Mouse (Mus musculus): ENCODE results near the gene Flywch1. TPM values are rescaled to one million over a fixed set of nuclear protein-coding genes. Genes with fewer than 3 reads are reported as not detected.

Flywch1 gene
- 32.0 and 33.6 TPM in 2 replicates for polyA plus RNA-seq (2012; rRNA removed)

DNA sequence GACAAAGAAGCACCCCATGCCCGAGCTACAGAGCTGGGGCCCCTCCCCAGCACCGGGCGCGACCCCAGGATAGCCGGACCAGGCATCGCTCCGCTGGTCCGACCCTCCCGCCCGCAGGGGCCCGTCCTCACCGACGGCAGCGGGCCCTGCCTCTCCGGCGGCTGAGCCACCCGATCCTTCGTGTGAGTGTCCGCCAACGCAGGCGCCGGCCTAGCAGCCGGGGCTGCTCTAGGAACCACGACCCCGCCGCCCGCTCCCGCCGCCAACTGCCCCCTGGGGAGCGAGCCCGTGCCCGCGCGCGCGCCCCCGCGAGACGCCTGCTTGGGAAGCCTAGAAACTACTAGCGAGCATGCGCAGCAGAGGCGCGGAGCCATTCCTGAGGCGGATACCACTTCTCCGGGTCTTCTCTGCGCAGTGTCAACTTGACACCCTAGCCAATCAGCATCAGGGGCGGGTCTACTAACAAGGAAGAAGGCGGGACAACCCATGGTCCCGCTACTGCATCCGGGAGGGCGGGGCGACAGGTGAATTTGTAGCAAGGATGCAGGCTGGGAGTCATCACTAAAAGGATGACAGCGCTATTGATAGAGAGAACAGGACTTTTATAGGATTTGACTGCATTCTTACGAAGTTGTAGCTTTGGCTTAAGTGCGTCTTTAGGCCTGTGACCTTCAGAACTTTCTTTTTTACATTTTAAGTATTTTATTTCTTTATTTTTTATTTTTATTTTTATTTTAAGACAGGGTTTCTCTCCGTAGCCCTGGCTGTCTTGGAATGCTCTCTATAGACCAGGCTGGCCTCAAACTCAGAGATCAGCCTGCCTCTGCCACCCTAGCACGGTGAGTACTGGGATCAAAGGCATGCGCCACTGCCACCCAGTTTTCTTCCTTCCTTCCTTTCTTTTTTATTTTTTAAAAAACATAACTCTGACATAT is at the start of gene Flywch1:
Flywch1 (minus strand) TSS at position 319 of the 935 bp plus-strand sequence.
- H3K4me1 ChIP-seq (replicated peaks; ENCODE audit: control insufficient read depth, insufficient read depth, low read length), result peaks cover 3% of the 10 kb centered on the region; the same call in 1 of the 2 replicates
- TF ChIP-seq CTCF (IDR thresholded peaks at IDR 0.05; ENCODE audit: borderline replicate concordance, control insufficient read depth, extremely low read depth, insufficient read depth, low read length, poor library complexity), result no peak
- TF ChIP-seq POLR2A (IDR thresholded peaks at IDR 0.05; ENCODE audit: control insufficient read depth, extremely low read depth, insufficient read depth, low read length, poor library complexity), result peak; percentile 70
- no peak within 1 kb of the TSS for H3K27ac ChIP-seq (ENCODE audit: control insufficient read depth, insufficient read depth, low read length)
- no peaks in the 10 kb centered on the region for H3K36me3 ChIP-seq (ENCODE audit: control insufficient read depth, insufficient read depth, low read length)
- no peaks in the 10 kb centered on the region for H3K27me3 ChIP-seq (ENCODE audit: control insufficient read depth, insufficient read depth, low read length)
- 4% methylated on average over 58 of the region's 58 CpGs for WGBS
- peak within 1 kb of the TSS; percentile 84 for H3K4me3 ChIP-seq (ENCODE audit: control insufficient read depth, insufficient read depth, low read length)
- DNase-seq, result peak; percentile 99

- H3K4me1 ChIP-seq (replicated peaks; ENCODE audit: control insufficient read depth, insufficient read depth, low read length), result no peaks in the 10 kb centered on the region
- 98% methylated on average over 5 of the region's 5 CpGs for WGBS
- no peaks in the 10 kb centered on the region for H3K27me3 ChIP-seq (ENCODE audit: control insufficient read depth, insufficient read depth, low read length)
- H3K27ac ChIP-seq (ENCODE audit: control insufficient read depth, insufficient read depth, low read length), result no peak overlapping the region
- no peak overlapping the region for H3K4me3 ChIP-seq (ENCODE audit: control insufficient read depth, insufficient read depth, low read length)
- TF ChIP-seq CTCF (IDR thresholded peaks at IDR 0.05; ENCODE audit: borderline replicate concordance, control insufficient read depth, extremely low read depth, insufficient read depth, low read length, poor library complexity) (no peak), POLR2A (IDR thresholded peaks at IDR 0.05; ENCODE audit: control insufficient read depth, extremely low read depth, insufficient read depth, low read length, poor library complexity) (no peak)
- peaks cover 94% of the 10 kb centered on the region for H3K36me3 ChIP-seq (ENCODE audit: control insufficient read depth, insufficient read depth, low read length)
- DNase-seq, result no peak
Measured at GRCm38 (mm10) chr17:23820731-23821130, 49.3 kb upstream of the Flywch1 start.

- no peak overlapping the region for H3K27ac ChIP-seq (ENCODE audit: control insufficient read depth, insufficient read depth, low read length)
- no peak overlapping the region for H3K4me3 ChIP-seq (ENCODE audit: control insufficient read depth, insufficient read depth, low read length)
- no peaks in the 10 kb centered on the region for H3K27me3 ChIP-seq (ENCODE audit: control insufficient read depth, insufficient read depth, low read length)
- peaks cover 95% of the 10 kb centered on the region for H3K36me3 ChIP-seq (ENCODE audit: control insufficient read depth, insufficient read depth, low read length)
- no peak for DNase-seq
- H3K4me1 ChIP-seq (replicated peaks; ENCODE audit: control insufficient read depth, insufficient read depth, low read length), result no peaks in the 10 kb centered on the region
- WGBS, result 98% methylated on average over 25 of the region's 25 CpGs
- TF ChIP-seq CTCF (IDR thresholded peaks at IDR 0.05; ENCODE audit: borderline replicate concordance, control insufficient read depth, extremely low read depth, insufficient read depth, low read length, poor library complexity), result no peak
- TF ChIP-seq POLR2A (IDR thresholded peaks at IDR 0.05; ENCODE audit: control insufficient read depth, extremely low read depth, insufficient read depth, low read length, poor library complexity), result no peak
Measured at GRCm38 (mm10) chr17:23819235-23819634, 47.8 kb upstream of the Flywch1 start.

GRCm38 (mm10) chr17:23818579-23818978 is 47.2 kb upstream of the Flywch1 start:
- Histone ChIP-seq H3K27me3 (ENCODE audit: control insufficient read depth, insufficient read depth, low read length) (no peaks in the 10 kb centered on the region), H3K27ac (ENCODE audit: control insufficient read depth, insufficient read depth, low read length) (no peak overlapping the region), H3K4me3 (ENCODE audit: control insufficient read depth, insufficient read depth, low read length) (no peak overlapping the region), H3K4me1 (replicated peaks; ENCODE audit: control insufficient read depth, insufficient read depth, low read length) (no peaks in the 10 kb centered on the region), H3K36me3 (ENCODE audit: control insufficient read depth, insufficient read depth, low read length) (peaks cover 95% of the 10 kb centered on the region)
- TF ChIP-seq CTCF (IDR thresholded peaks at IDR 0.05; ENCODE audit: borderline replicate concordance, control insufficient read depth, extremely low read depth, insufficient read depth, low read length, poor library complexity), result no peak
- TF ChIP-seq POLR2A (IDR thresholded peaks at IDR 0.05; ENCODE audit: control insufficient read depth, extremely low read depth, insufficient read depth, low read length, poor library complexity), result no peak
- no peak for DNase-seq
- WGBS, result 98% methylated on average over 8 of the region's 8 CpGs

DNA sequence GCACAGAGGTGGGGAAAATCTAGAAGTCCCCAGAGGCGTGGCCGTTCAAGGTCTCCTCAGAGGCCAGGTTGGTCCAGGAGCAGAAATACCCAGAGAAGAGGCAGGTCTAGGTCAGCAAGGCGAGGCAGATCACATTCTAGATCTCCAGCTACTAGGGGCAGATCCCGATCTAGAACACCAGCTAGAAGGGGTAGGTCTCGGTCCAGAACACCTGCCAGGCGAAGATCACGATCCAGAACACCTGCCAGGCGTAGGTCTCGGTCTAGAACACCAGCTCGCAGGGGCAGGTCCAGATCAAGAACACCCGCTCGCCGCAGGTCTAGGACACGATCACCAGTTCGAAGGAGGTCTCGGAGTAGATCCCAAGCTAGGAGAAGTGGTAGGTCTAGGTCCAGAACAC is 44.2 kb upstream of the Flywch1 start:
- no peaks in the 10 kb centered on the region for H3K27me3 ChIP-seq (ENCODE audit: control insufficient read depth, insufficient read depth, low read length)
- H3K27ac ChIP-seq (ENCODE audit: control insufficient read depth, insufficient read depth, low read length), result no peak overlapping the region
- H3K36me3 ChIP-seq (ENCODE audit: control insufficient read depth, insufficient read depth, low read length), result peaks cover 100% of the 10 kb centered on the region
- H3K4me1 ChIP-seq (replicated peaks; ENCODE audit: control insufficient read depth, insufficient read depth, low read length), result no peaks in the 10 kb centered on the region
- over 99% methylated on average over 16 of the region's 16 CpGs for WGBS
- H3K4me3 ChIP-seq (ENCODE audit: control insufficient read depth, insufficient read depth, low read length), result no peak overlapping the region
- TF ChIP-seq POLR2A (IDR thresholded peaks at IDR 0.05; ENCODE audit: control insufficient read depth, extremely low read depth, insufficient read depth, low read length, poor library complexity) (no peak), CTCF (IDR thresholded peaks at IDR 0.05; ENCODE audit: borderline replicate concordance, control insufficient read depth, extremely low read depth, insufficient read depth, low read length, poor library complexity) (no peak)
- no peak for DNase-seq

- Histone ChIP-seq H3K4me1 (replicated peaks; ENCODE audit: control insufficient read depth, insufficient read depth, low read length) (peaks cover 7% of the 10 kb centered on the region), H3K27me3 (ENCODE audit: control insufficient read depth, insufficient read depth, low read length) (no peaks in the 10 kb centered on the region), H3K4me3 (ENCODE audit: control insufficient read depth, insufficient read depth, low read length) (no peak overlapping the region), H3K36me3 (ENCODE audit: control insufficient read depth, insufficient read depth, low read length) (peaks cover 55% of the 10 kb centered on the region), H3K27ac (ENCODE audit: control insufficient read depth, insufficient read depth, low read length) (no peak overlapping the region)
- over 99% methylated on average over 3 of the region's 3 CpGs for WGBS
- TF ChIP-seq POLR2A (IDR thresholded peaks at IDR 0.05; ENCODE audit: control insufficient read depth, extremely low read depth, insufficient read depth, low read length, poor library complexity), result no peak
- TF ChIP-seq CTCF (IDR thresholded peaks at IDR 0.05; ENCODE audit: borderline replicate concordance, control insufficient read depth, extremely low read depth, insufficient read depth, low read length, poor library complexity), result no peak
- DNase-seq, result no peak
Measured at GRCm38 (mm10) chr17:23807918-23808317, 36.5 kb upstream of the Flywch1 start.

Data from thymus, adult 2 months (tissue).